Mouse (Mus musculus) telencephalon, adult 2 months (tissue): ENCODE measurements at regions not wholly inside any gene's neighbourhood (a gene's known extent, or its start where the extent isn't known, plus 50 kb on each side); places are given as distances from the start of the nearest gene placed in this dataset.

ENCODE experiments used
- DNase-seq: peaks from one replicate; pipeline ENCODE4 v3.0.0-alpha.2; 2011; ENCODE audit warnings: low read depth, low spot score

DNA sequence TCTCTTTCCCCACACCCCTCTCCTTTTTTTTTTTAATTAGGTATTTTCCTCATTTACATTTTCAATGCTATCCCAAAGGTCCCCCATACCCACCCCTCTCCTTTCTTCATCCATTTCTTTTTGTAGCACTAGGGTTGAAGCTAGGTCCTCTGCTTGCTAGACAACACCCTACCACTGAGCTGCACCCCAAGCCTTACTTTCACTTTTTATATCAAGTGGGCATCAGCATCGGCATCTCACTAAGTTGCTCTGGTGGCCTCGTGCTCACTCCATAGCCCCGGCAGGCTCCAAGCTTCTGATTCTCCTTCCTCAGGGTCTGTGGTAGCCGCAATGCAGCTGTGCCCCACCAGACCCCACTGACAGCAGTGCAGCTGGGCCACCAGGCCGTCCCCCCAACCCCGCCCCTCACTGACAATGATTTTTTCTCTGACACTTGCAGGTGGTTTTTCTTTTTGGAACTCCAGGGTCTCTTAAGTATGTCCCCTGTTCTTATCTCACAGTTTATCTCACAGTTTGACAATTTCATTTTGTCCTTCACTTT, 77.5 kb downstream of the Nufip1 start:
- DNase-seq = no peak

DNA sequence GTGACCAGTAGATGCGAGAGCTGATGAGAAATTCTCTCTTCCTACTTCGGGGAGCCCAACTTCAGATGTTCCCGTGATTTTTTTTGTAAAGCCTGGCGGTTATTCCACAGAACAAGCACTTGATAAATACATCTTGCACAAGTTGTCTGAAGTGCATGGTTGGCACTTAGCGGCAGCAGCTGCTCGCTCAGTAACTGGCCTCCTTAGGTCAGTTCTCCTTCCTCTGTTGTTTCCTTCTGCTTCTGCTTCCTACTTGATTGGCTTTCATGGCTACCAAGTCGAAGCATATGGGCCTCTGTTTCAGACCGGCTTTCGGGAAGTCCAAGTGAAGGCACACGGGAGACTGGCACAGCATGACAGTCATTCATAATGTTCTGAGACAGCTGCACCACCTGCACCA, 84.6 kb downstream of the Nufip1 start:
- no peak for DNase-seq

DNA sequence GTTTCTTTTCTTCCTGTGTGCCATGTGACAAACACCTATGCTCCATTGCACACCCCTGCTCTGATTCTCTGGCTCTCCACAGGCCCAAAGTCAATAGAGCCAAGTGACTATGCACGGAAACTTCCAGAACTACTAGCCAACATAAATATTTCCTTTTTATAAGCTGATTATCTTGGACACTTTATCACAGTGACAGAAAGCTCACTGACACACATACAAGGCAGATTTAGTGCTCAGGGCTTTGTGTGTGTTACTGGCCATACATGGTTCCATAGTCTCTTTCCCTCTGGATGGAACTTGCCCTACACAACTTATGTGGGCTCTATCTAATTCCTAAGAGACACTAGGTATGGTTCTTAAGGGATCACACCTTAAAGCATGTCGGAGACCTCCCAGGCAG, 86.7 kb downstream of the Nufip1 start:
- DNase-seq = no peak

DNA sequence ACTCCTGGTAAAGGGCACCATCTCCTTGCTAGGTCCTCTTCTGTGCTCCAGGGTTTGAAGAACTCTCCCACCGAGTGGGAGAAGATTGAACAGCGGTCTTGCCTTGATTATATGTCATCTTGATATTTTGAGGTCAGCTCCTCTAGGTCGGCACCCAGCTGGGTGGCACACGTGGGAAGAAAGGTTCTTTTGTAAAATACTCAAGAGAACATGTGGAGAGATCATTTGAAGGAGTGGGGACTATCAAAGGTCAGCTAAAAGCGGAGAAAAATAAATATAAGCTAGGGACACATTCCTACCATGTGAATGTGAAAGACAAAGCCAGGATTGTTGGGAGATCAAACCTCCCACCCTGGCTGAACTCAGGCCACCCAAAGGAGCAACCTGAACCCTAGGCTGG, 87.7 kb downstream of the Nufip1 start:
- DNase-seq = no peak

DNA sequence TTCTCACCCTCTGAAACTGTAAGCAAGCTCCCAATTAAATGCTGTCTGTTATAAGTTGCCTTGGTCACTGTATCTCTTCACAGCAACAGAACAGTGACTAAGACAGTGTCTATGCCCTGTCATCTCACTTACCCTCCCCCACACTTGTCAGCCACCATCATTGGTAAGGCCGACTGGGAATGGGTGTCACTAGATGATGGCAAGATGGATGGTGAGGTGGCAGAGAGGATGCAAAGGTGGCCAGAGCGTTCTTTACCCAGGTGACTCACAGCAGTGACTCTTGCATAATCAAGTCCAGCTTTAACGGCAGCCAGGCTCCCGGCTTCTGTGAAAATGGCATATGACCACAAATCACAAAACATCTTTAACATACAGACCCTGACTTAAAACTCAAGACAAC, 91.9 kb downstream of the Nufip1 start:
- DNase-seq = no peak

DNA sequence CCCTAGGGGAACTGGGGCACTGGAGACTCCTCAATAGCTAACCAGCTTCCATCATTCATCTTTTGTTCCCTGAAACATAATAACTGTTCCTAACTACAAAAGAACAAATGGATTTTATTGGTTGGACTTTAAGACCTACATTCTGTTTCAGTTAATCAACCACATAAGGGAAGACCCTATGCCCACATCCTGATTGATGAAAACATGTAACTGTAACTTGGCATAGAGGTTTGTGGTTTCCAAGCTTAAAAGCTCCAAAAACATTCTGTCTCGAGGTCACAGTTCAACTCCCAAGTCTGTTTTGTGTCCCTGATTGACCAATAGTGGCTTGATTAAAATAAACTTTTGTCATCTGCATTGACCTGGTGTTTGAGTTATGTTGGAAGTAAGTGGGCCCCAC, 92.4 kb downstream of the Nufip1 start:
- no peak for DNase-seq

DNA sequence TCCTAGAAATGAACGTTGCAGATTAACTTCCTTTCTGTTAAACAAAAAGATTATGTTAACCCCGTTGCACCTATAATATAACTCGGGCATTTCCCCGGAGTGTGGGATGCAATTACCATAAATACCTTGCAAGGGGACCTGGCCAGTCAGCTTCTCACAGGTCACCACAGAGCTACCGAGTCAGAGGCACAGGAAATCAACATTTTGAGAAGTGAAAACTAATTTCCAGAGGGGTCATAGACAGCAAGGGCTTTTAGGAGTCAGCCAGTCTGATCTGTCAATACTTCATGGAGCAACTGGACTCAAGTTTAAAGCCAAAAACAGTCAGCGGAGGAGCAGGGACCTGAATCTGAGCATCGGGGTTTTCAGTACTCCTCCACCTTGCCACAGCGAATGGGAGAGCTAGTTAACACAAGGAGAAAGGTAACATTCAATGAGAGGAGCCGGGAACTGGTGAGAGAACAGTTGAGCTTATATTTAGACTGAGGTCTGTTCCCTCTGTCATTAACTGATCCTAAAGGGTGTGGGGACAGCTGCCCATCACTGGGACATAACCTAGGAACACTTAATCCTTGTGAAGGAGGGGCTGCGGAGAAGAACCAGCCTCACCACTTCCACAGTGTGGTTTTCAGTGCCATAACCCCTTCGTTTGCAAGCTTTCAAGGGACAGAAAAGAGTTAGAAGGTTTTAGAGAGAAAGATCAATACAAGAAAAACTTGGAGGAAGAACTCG, 105.9 kb downstream of the Nufip1 start:
- no peak for DNase-seq

DNA sequence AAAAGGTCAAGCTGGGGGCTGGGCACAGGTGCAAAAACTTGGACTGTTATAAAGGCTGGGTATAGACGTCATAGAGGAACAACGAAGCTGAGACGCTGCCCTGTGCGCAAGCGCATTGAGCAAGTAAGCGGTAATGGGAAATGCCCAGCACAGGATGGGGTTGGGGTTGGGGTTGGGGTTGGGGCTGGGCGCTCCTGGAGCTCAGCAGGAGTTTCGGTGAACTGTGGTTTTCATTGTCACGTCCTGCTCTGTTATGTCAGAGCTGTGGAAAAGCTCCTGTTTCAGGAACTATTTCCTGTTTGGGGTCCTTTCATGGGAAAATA, 106.4 kb downstream of the Nufip1 start:
- DNase-seq = no peak

DNA sequence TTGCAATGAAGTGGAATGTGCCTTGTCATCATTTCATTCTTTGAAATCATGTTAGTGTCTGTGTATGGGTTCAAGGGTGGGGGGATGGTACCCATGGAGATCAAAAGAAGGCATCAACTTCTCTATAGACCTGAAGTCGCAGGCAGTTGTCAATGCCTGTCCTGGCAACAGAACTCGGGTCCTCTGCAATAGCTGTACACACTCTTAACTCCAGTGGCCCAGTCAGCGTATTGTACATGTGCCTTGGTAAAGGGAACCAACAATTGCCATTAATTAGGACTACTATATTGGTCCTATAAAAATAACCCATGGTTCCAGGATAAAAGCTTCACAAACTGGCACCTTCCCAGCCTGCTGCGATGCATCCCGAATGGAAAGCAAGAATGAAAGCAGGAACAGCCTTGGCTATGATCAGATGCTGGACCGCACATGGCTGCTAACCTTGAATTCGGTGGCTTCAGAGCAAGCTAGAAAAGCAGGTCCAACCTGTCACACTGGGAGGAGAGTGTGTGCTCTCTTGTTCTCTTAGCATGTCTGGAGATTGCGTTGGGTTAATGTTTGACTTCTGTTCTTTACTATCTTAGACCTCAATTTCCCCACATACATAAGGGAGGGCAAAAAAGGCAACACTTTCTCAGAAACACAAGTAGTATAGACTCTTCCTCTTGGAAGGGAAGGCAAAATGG, 107.0 kb downstream of the Nufip1 start:
- no peak for DNase-seq

DNA sequence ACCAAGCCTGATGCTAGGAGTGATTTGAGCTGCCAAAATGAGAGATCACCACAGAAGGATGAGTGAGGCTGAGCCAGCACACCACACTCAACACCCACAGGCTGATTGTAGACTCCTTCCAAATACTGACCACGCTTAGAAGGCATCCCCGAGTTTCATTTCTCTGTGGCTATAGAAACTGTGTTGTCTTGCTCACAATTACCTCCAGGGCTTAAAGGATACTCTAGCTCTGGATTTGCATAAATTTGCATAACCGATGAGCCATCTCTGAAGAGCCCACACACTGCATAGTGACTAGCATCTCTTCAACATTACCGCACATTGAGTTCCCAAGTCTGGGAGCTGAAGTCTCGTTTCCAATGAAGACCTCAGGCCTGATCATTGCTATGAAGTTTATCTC, 110.3 kb downstream of the Nufip1 start:
- DNase-seq = peak; percentile 6

DNA sequence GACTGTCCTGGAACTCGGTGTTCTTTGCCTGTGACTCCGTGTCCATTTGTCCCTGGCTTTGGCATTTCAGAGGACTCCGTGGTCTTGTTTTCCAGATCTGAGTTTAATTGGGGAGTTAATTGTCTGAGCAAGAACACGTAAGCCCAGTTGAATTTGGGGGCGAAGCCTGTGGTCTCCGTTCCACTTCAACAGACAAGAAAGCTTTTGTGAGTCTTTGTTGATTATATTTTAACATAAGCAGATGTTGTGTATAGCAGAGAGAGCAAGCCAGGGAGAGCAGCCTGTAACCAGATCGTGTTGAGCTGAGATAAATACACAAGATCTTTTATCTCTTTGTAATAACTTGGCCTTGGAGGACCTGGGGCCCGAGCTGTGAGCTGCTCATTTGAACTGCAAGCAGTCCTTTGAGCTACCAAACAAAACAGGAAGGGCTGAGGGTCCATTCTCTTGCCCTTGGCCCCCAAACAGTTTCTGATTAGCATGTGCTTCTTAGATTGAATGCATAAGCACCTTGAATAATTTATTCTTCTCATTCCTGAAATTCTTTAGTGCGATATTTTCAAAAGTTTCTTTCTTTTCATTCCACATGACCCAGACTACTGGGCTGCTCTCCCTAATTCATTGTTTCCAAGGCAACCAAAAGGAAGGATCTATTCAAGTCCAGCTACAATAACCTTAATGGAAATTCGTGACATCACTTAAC, 111.1 kb downstream of the Nufip1 start:
- no peak for DNase-seq

DNA sequence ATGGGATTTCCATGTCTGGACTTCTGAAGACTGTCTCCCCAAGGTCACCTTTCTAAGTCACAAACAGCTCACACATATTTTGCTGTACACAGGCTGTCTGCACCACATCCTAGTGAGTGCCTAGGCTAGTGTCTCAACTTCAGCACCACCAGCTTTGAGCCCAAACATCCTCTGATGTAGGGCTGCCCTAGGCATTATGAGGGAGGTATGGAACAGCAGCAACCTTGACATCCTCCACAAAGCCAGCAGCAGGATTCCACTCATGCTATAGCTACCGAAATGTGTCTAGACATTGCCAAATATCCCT, 111.6 kb downstream of the Nufip1 start:
- no peak for DNase-seq

DNA sequence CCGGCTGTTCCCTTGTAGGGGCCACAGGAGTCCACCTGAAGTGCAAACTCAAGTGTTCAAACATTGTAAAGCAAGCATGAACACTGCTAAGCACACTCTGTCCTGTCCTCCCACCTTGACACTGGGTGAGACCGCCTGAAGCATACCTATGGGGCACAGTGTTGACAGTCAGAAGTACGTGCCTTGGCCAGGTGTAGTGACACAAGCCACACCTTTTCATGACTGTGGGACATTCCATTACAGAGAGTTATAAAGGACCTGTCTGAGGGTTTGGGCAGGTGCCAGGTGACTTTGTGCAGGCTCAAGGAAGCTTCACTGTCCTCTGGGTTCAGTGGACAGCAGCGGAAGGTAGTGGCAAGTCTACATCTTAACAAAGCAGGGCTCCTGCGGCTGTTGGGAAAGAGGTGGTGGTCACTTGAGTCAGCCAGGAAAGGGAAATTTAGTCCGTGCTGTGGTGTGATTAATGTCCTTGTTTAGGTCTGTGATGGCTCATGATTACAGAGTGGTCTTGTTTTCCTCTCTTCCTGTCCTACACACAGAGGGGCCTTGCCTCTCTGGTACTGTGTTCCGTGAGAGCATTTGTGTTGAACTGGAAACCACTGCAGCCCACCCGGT, 112.5 kb downstream of the Nufip1 start:
- DNase-seq = no peak

DNA sequence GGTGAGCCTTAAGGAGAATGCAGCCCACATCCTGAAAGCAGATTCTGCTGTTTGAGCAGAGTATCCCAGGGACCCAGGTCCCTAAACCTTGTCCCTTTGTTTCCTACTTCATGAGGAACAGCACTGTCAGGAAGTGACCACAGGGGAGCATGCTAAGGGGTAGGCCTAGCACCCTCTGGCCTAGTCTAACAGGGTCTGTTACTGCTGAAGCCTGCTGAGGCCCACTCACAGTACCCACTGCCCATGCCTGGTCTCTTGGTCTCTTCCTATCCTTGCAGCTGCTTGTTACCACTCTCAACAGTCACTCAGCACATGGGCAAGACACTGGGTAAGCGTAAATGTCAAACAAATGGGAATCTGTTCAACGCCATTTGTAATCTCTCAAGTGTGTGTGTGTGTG, 113.2 kb downstream of the Nufip1 start:
- DNase-seq = no peak

DNA sequence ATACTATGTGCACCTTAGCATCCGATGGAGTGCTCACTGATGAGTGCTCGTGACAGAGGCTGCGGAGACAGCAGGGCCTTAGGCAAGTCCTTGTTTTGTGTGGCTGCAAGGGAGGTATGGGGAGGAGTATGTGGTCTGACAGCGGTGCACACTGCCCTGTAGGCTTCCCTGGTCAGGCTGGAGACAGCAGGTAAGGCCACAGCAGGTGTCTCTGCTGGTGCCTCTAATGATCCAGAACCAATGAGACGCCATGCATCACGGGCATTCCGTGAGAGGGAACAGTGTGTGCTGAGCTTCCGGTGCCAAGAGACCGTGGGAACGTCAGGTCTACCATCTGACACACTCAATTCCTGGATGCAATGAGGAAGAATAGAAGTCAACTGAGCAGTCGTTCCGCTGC, 114.8 kb downstream of the Nufip1 start:
- DNase-seq = no peak

DNA sequence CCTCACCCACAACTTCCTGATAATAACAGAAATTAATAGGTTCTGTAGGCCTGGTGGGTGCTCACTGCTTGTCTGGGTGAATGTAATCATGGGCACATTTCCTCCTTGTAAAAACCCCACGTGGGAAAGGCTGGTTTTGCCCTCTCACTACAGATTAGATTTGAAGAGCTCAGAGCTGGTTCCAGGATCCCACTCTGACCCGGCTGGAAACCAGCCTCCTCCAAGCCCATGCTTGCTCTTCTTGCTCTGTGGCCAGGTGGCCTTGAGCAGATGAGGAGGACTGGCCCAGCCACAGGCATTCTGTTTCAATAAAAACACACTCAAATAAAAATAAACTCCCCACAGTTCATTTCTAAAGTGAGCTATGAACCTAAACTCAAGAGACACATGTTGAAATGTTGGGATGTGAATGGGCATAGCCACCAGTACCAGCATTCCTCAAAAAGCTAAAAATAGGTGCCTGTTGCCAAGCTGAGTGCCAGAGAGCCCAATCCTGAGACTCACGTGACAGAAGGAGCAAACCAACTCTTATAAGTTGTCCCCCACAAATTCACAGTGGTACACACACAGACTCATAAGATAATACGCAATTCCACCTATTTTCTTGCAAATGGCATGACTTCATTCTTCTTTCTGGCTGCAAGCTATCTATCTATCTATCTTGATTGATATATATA, 116.1 kb downstream of the Nufip1 start:
- DNase-seq = no peak

DNA sequence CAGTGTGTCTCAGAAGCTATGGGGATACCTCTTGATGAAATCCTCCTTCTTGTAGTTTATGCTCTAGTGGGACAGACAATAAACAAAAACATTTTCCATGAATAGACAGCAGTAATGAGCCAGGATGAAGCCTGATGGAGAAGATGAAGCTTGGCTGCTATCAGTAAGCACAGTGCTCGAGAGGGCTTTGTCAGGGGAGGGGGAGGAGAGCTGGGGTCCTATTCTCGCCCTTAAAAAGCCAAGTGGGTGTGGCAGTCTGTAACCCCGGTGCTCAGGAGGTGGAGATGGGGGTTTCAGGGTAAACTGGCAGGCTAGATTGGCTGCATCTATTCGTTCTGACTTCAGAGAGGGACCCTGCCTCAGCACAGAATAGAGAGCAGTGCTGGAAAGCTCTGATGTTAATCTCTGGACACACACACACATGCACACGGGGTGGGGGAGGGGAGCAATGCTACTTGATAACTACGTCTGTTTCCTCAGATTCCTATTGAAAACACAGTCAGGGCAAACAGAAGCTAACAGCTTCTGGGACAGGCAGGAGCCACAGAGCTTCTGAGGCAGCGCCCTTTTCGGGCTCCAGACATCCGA, 118.4 kb downstream of the Nufip1 start:
- DNase-seq = no peak

DNA sequence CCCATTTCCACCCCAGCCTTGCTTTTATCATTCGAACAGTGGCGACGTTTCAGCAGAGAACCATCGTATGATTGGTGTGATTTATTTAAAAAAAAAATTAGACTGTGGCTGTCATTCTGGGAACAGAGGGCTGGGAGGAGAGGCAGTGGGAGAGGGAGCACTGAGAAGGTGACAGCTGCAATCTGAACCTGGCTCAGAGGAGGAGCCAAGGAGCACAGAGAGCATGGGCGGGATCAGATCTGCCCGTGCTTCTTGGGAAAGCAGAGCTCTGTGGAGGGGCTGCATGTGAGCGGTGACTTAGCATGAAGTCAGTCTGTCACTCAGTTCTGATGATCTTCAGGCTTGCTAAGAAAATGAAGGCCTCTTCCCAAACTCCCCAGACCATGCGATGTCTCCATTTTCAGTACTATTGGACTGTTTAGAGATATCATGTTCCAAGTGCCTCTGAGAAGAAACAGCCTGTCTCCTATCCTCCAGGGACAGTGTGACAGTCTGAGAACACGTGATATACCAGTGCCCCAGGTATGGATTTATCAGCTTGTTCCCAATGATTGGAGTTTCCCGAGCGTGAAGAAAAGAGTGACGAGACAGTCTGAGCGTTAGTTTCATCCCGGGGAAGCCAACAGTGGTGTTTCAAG, 129.3 kb downstream of the Nufip1 start:
- no peak for DNase-seq

DNA sequence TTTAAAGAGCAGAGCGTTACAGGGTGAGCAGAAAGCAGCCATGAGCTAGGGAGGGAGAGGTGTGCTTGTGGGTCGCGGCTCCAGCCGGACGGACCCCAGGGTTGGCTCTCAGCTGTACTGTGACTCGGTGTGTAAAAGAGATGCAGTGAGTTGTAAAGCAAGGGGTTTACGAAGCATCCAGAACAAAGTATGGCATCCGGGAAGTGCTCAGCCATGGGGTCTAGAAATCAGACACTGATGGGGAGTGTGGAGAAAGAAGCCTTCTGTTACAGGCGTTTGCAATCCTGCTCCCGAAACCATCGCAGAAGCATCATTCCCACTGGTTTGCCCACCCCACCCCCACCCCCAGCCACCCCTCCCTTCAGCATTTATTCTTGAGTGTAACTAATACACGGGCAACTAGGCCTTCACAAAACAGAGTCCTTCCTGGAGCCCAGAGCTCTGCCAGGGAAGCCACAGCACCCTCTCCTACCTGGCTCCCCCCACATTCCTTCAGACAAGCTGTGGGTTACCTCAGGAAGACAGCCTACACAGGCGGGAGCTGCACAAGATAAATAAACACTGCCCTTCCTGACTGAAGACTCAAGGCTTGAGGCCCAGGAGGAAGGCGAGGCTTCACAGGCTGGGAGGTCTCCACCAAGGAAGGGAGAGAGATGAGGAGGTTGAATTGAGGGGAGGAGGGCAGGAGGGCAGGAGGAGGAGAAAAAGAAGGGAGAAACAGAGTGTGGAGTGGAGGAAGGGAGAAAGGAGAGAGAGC, 133.1 kb downstream of the Nufip1 start:
- no peak for DNase-seq

DNA sequence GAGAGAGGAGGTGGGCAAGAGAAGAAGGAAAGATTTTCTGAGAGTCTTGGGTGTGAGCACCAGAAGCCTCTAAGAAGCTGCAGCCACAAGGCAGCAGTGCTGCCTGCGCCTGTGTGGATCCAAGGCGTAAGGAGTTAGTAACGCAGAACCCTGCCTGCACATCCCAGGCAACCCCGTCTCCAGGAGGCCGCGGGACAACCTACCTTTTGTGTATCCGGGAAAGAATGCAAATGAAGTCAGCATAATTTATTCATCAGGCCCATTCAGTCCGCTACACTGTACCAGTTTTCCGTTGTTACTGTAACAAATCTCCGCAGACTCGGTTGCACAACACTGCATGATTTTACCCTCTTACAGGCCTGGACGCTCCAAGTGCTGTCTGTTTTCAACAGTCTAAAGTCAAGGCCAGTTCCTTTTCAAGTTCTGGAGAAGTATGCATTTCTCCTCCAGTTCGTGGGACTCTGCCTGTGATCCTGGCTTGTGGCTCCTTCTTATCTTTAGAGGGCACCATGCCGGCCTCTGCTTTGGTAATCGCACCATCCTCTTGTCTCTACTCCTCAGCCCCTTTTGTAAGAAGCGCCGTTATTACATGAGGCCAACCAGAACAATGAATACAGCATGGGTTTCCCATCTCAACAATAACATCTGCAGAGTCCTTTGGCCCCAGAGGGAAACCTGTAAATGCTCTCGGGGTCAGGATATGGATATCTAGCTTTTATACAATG, 133.8 kb downstream of the Nufip1 start:
- DNase-seq = no peak
